Mouse (Mus musculus): ENCODE measurements around the gene Vim.

GRCm38 (mm10) chr2:13526205-13526604 lies 47.5 kb upstream of the Vim start:
- TF ChIP-seq TAL1 (IDR thresholded peaks at IDR 0.05; ENCODE audit: low read length): no peak
- no peak for TF ChIP-seq GATA1 (IDR thresholded peaks at IDR 0.05; ENCODE audit: low read length)
